Mouse (Mus musculus) embryonic fibroblast, embryonic 13.5 days (primary cell): ENCODE measurements around the gene Rarb. TPM values are rescaled to one million over a fixed set of nuclear protein-coding genes. Genes with fewer than 3 reads are reported as not detected.

ENCODE experiments used
- H3K27ac ChIP-seq: 2 replicates; pipeline ENCODE4 v1.5.1; 2012; ENCODE audit warnings: low read length, control low read depth, inconsistent platforms; ENCODE audit not compliant: insufficient read depth
- H3K4me1 ChIP-seq: 2 replicates; pipeline ENCODE4 v1.6.1; 2011; ENCODE audit warnings: low read length; ENCODE audit not compliant: control insufficient read depth, insufficient read depth
- H3K4me3 ChIP-seq: 2 replicates; pipeline ENCODE4 v1.5.1; 2011; ENCODE audit warnings: mild to moderate bottlenecking, control low read depth, low read length; ENCODE audit not compliant: insufficient read depth
- CTCF ChIP-seq: IDR thresholded peaks from 2 replicates; pipeline ENCODE4 v1.5.1; 2011; ENCODE audit warnings: mild to moderate bottlenecking, control low read depth, low read length, moderate library complexity, borderline replicate concordance; ENCODE audit not compliant: insufficient read depth
- POLR2A ChIP-seq: IDR thresholded peaks from 2 replicates; pipeline ENCODE4 v1.6.1; 2011; ENCODE audit warnings: low read depth, mild to moderate bottlenecking, control low read depth, low read length, moderate library complexity
- polyA plus RNA-seq: library from polyadenylated mRNA; stranded (reverse); fragments of >200 nt; gene quantifications from 2 replicates; pipeline ENCODE4 v1.2.4, GENCODE M21; 2011; ENCODE audit warnings: low read depth; ENCODE audit not compliant: missing spikeins, insufficient read length

Gene Rarb
- polyA plus RNA-seq, 1 experiment = 7.5 TPM

DNA sequence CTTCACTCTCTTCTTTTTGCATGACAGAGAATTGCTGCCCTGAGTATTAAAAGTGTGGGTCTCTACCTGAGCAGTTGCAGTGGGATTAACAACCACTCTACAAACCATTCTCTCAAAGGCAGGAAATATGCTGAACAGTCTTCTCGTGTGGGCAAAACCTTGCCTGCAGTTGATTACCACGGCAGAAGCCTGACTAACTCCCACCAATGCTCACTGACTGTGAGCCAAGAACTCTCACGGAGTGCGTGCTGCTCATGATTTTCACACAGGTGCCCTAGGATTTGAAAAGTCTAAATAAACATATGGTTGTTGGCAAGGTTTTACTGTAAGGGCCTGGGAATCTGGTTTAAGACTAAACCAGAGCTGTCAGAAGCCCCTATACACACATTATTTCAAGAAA is 309.1 kb downstream of the Rarb start:
- H3K4me1 ChIP-seq = 0 out of 2 replicates have a peak, but pooled peaks cover 6% of the 10 kb centered on the region
- peak overlapping the region; percentile 94 for H3K27ac ChIP-seq
- no peak for TF ChIP-seq CTCF
- no peak for TF ChIP-seq POLR2A
- H3K4me3 ChIP-seq = no peak overlapping the region

DNA sequence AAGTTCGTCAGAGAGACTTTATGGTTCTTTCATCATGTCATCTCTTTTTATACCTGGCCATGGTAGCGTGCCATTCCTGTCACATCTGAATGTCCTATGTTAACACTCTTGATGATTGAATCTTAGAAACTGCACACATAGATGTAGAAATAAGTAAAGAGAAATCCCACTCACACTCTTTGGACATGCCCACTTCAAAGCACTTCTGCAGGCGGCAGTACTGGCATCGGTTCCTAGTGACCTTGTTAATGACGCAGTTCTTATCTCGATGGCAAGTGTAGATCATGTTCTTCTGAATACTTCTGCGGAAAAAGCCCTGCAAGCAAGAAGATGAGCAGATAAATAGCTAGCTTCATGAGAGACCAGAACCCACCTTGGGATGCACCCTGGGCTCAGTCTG is 310.2 kb downstream of the Rarb start:
- Histone ChIP-seq H3K27ac (no peak overlapping the region), H3K4me1 (0 out of 2 replicates have a peak, but pooled peaks cover 6% of the 10 kb centered on the region), H3K4me3 (no peak overlapping the region)
- TF ChIP-seq POLR2A (no peak), CTCF (no peak)

DNA sequence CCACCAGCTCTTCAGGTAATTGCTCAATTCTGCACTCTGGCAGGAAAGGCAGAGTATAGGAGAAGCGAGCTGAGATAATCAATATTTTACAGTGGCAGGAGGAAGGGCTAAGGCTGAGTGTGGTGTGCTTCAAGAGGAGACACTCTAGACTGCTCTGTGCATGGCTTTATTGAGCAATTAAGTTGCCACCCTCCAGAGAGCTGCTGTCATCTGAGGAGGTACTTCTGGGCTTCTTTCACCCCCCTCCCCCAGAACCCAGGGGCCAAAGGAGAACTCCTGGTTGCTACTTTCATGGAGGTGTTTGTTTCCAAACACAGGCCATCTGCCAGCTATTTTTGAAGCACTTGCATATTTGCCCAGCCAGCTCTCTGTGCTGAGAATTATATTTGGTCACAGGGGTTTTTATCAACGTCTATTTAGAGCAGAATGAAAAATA is 321.7 kb downstream of the Rarb start:
- no peak for TF ChIP-seq POLR2A
- no peak for TF ChIP-seq CTCF
- no peaks in the 10 kb centered on the region for H3K4me1 ChIP-seq
- H3K27ac ChIP-seq = no peak overlapping the region
- H3K4me3 ChIP-seq = no peak overlapping the region

DNA sequence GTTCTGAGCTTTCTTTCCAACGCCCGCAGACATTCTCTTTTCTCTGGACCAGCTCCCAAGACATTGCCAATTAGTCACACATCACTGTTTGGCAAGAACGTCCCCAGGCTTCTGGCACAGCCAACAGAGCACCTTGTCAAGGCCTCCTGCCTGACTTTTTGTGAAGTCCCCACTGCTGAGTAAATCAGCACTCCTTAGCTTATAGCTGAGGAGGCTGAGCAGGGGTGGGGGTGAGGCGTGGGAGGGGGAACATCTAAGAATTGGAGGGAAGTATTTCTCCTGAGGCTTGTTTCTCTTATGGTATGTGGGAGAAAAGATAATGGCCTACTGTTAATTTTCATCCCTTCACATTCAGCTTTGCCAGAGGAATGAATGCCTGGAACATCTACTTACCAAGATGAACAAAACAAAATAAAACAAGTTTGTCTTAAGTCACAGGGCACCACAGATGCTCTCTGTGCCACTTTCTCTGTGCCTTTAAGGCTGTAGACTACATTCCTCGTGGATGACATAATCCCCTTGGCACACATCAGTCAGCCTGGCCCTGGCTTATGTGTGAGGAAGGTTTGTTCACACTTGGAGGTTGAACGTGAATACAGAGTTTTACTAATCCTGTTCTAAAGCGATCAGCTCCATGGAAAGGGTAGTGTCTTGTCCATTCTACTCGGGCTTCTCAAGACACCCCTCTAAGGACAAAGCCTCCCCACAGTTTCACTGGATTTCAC is 335.1 kb downstream of the Rarb start:
- Histone ChIP-seq H3K4me3 (no peak overlapping the region), H3K4me1 (peaks cover 10% of the 10 kb centered on the region), H3K27ac (peak overlapping the region; percentile 74)
- TF ChIP-seq CTCF (no peak), POLR2A (no peak)

DNA sequence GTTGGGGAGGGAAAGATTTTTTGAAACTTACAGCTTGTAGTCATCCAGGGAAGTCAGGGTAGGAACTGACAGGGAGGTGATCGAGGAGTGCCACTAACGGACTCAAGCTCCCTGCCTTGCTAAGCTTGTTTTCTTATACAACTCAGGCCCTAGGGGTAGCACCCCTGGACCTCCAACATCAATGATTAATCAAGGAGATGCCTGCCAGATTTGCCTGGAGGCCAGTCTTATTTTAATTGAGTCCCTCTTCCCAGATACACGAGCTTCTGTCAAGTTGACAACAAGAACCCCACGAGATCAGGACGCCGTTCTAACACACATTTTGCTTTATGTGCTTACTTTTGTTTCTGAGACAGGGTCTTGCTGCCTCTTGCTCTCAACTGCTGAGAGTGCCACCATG is 338.3 kb downstream of the Rarb start:
- Histone ChIP-seq H3K27ac (no peak overlapping the region), H3K4me3 (no peak overlapping the region), H3K4me1 (peaks cover 11% of the 10 kb centered on the region)
- no peak for TF ChIP-seq POLR2A
- TF ChIP-seq CTCF = no peak

DNA sequence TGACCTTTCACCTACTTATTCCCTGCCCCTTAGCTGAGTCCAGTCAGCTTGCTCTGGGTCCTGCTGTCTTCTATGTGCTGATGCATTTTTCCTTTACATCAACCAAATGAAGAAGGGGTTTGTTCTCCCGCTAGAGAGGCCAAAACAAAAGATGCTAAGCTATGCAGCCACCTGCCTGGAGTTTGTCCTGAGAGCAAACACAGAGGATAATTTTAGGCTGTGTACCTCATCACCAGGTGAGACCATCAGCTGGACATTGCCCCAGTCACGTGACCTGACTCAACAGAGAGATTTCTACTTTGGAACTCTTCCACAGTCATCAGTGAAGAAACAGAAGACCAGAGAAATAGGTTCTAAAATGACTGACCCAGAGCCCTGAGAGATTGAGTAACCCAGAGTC is 339.4 kb downstream of the Rarb start:
- Histone ChIP-seq H3K4me3 (no peak overlapping the region), H3K4me1 (peaks cover 9% of the 10 kb centered on the region), H3K27ac (no peak overlapping the region)
- TF ChIP-seq POLR2A (no peak), CTCF (no peak)

DNA sequence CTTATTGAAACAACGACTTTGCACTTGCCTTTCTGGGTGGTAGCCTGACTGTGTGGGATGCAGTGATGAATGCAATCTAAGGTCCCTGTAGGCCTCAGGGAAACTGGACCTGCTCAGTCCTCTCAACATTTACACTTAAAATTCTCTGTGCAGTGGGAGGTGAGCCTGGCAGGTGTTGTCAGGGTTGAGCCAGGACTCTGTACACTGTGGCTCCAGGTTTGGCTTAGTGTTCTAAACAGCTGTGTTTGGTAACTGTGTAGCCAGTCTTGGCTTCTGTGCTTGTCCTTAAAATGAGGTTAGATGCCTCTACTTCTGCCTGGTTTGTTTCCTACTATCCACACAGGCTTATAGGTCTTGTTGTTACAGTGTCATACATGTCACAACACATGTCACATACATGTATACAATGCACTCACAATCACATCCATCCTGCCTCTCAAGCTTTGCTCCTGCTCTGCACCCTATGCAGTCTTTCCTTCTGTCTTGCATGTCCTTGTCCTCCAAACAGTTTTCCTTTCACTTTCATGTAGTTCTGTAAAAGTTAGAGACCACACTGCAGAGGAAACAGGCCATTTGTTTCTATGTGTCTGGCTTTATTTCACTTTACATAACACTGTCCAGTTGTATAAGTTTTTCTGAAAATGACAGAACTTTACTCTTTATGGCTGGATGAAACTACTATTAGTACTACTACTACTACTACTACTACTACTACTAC is 340.2 kb downstream of the Rarb start:
- H3K4me3 ChIP-seq = no peak overlapping the region
- H3K4me1 ChIP-seq = peaks cover 2% of the 10 kb centered on the region; the same call in 1 of the 2 replicates
- no peak overlapping the region for H3K27ac ChIP-seq
- TF ChIP-seq CTCF = no peak
- TF ChIP-seq POLR2A = no peak

DNA sequence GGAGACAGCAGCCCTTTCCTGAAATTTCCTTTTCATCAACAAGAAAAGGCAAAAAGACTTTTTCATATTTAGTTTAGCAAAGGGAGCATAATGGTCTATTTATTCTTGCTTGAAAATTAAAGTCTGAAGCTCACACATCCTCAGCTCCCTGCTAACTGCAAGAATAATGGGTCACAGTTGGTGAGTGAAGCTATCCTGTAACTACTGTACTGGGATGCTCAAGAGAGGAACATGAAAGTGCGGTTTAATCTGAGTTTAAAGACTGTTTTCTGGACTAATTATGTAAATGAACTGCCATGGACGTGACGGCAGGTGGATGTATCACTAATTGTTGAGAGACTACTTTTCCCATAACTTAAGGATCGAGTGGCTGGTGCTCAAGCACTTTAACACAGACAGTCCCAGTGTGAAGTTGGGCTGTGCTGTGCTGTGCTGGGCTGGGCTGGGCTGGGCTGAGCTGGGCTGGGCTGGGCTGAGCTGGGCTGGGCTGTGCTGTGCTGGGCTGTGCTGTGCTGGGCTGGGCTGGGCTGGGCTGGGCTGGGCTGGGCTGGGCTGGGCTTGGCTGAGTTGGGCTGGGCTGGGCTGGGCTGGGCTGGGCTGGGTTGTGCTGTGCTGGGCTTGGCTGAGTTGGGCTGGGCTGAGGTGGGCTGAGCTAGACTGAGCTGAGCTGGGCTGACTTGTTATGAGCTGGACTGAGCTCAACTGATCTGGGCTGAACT is 370.5 kb downstream of the Rarb start:
- Histone ChIP-seq H3K4me1 (no peaks in the 10 kb centered on the region), H3K27ac (no peak overlapping the region), H3K4me3 (no peak overlapping the region)
- no peak for TF ChIP-seq CTCF
- no peak for TF ChIP-seq POLR2A

DNA sequence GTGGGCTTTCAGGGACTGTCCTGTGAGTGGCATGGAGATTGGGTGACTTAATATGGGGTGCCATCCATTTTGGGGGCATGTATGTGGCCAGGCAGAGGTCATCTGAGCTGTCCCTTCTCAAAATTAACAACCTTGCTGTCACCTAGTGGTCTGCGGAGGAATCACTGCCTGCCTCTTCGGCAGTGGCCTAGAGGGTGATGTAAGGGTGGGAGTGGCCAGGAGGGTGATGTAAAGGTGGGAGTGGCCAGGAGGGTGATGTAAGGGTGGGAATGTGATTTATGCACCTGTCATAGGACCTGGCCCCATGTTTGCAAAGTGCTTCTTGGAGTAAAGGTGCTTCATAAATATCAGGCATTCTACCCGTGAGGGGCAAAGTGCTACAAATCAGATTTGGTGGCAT is 371.4 kb downstream of the Rarb start:
- Histone ChIP-seq H3K27ac (no peak overlapping the region), H3K4me1 (no peaks in the 10 kb centered on the region), H3K4me3 (no peak overlapping the region)
- no peak for TF ChIP-seq CTCF
- TF ChIP-seq POLR2A = no peak

DNA sequence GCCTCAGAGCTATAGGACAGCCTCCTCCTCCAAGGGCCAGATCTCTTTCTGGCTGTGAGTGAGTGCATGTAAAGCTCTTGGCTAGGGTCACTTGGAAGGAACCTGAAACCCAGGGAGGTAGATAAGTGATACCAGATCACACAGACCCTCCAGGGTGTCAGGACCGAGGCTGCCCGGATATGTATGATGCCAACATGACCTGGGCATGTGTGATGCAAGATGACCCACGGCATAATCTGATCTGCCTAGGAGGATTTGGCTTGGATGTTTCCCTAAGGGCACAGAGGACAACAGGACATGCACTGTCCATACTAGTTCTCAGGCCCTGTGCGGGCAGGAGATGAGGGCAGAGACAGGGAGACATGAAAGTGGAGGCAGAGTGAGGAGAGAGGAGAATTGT is 374.1 kb downstream of the Rarb start:
- Histone ChIP-seq H3K4me1 (no peaks in the 10 kb centered on the region), H3K27ac (no peak overlapping the region), H3K4me3 (no peak overlapping the region)
- TF ChIP-seq POLR2A (no peak), CTCF (no peak)
